Mouse (Mus musculus) embryonic facial prominence, embryonic 10.5 days (tissue): ENCODE results near the gene Mrgpra2b. TPM values are rescaled to one million over a fixed set of nuclear protein-coding genes. Genes with fewer than 3 reads are reported as not detected.
"Not testable (repeated sequence)": the region's sequence is repeated elsewhere in the genome, so short reads cannot be mapped to it uniquely, and the experiment has no call there.

Source experiments
- DNase-seq: peaks from one replicate; pipeline ENCODE4 v3.0.0-alpha.2; 2017; ENCODE audit warnings: low spot score
- H3K27ac ChIP-seq: fragments of 300-500 bp; sonication (generic); replicated peaks from 2 replicates; pipeline ENCODE4 v1.5.1; 2016; ENCODE audit warnings: mild to moderate bottlenecking
- H3K27me3 ChIP-seq: fragments of 300-500 bp; sonication (generic); replicated peaks from 2 replicates; pipeline ENCODE4 v1.6.1; 2016; ENCODE audit warnings: low read depth, mild to moderate bottlenecking; ENCODE audit not compliant: poor library complexity, severe bottlenecking
- H3K36me3 ChIP-seq: fragments of 300-500 bp; sonication (generic); replicated peaks from 2 replicates; pipeline ENCODE4 v1.6.1; 2016; ENCODE audit warnings: mild to moderate bottlenecking, moderate library complexity
- H3K4me1 ChIP-seq: fragments of 300-500 bp; sonication (generic); 2 replicates; pipeline ENCODE4 v1.6.1; 2016
- H3K4me3 ChIP-seq: fragments of 300-500 bp; sonication (generic); 2 replicates; pipeline ENCODE4 v1.5.1; 2016; ENCODE audit warnings: mild to moderate bottlenecking, moderate library complexity
- H3K9me3 ChIP-seq: fragments of 300-500 bp; sonication (generic); 2 replicates; pipeline ENCODE4 v1.6.1; 2016; ENCODE audit warnings: mild to moderate bottlenecking
- WGBS: fragments of 180-500 bp; shearing (Covaris S2); methylation state at CpG from one replicate; pipeline ENCODE4 v1.1.7; 2016; 5-methylcytosine and 5-hydroxymethylcytosine counted together
- polyA plus RNA-seq: library from polyadenylated mRNA; unstranded; fragments of >200 nt; fragmentation: Nextera tagmentation; extraction: Ambion mirVana; gene quantifications from 2 replicates; pipeline ENCODE4 v1.2.1, GENCODE M21; 2016

Gene Mrgpra2b
- polyA plus RNA-seq: not detected in 2 replicates

- H3K27ac ChIP-seq: no peak within 1 kb of the TSS
- H3K9me3 ChIP-seq: peaks cover 59% of the 10 kb centered on the region
- no peak within 1 kb of the TSS for H3K4me3 ChIP-seq
- no peak for DNase-seq
- H3K36me3 ChIP-seq: no peaks in the 10 kb centered on the region
- no peaks in the 10 kb centered on the region for H3K4me1 ChIP-seq
- no peaks in the 10 kb centered on the region for H3K27me3 ChIP-seq
Observed at GRCm38 (mm10) chr7:47528762-47529161, at the start of gene Mrgpra2b. Gene Mrgpra2b (minus strand): TSS chr7:47528862.

GRCm38 (mm10) chr7:47516379-47516778, 12.3 kb downstream of the Mrgpra2b start:
- H3K4me1 ChIP-seq: no peaks in the 10 kb centered on the region
- H3K9me3 ChIP-seq: peaks cover 51% of the 10 kb centered on the region
- H3K27ac ChIP-seq: no peak overlapping the region
- no peaks in the 10 kb centered on the region for H3K27me3 ChIP-seq
- H3K36me3 ChIP-seq: no peaks in the 10 kb centered on the region
- no peak for DNase-seq
- WGBS: 79% methylated on average over 1 of the region's 1 CpGs
- H3K4me3 ChIP-seq: no peak overlapping the region

- H3K27me3 ChIP-seq: no peaks in the 10 kb centered on the region
- WGBS: 76% methylated on average over 2 of the region's 2 CpGs
Observed at GRCm38 (mm10) chr7:47515050-47515449, 13.6 kb downstream of the Mrgpra2b start.

GRCm38 (mm10) chr7:47502953-47503352, 25.7 kb downstream of the Mrgpra2b start:
- peaks cover 38% of the 10 kb centered on the region for H3K9me3 ChIP-seq
- H3K36me3 ChIP-seq: no peaks in the 10 kb centered on the region
- H3K4me1 ChIP-seq: no peaks in the 10 kb centered on the region
- H3K27ac ChIP-seq: no peak overlapping the region
- H3K27me3 ChIP-seq: no peaks in the 10 kb centered on the region
- H3K4me3 ChIP-seq: no peak overlapping the region
- 83% methylated on average over 4 of the region's 4 CpGs for WGBS
- no peak for DNase-seq

More at GRCm38 (mm10) chr7:47515050-47515449, 13.6 kb downstream of the Mrgpra2b start:
- Histone ChIP-seq H3K36me3 (no peaks in the 10 kb centered on the region), H3K9me3 (peaks cover 45% of the 10 kb centered on the region), H3K4me1 (no peaks in the 10 kb centered on the region), H3K27ac (no peak overlapping the region), H3K4me3 (no peak overlapping the region)
- no peak for DNase-seq

- not testable (repeated sequence) for H3K4me1 ChIP-seq, H3K36me3 ChIP-seq, H3K4me3 ChIP-seq, H3K27ac ChIP-seq, DNase-seq, H3K27me3 ChIP-seq
- H3K9me3 ChIP-seq: peaks cover 13% of the 10 kb centered on the region; the same call in 1 of the 2 replicates
Observed at GRCm38 (mm10) chr7:47491266-47491665, 37.4 kb downstream of the Mrgpra2b start.

- no CpG with 5 or more reads among the region's 1 CpGs for WGBS
- H3K36me3 ChIP-seq, H3K27ac ChIP-seq, H3K27me3 ChIP-seq, DNase-seq, H3K4me3 ChIP-seq, H3K4me1 ChIP-seq, H3K9me3 ChIP-seq: not testable (repeated sequence)
Observed at GRCm38 (mm10) chr7:47489438-47489837, 39.2 kb downstream of the Mrgpra2b start.

GRCm38 (mm10) chr7:47483181-47483580, 45.5 kb downstream of the Mrgpra2b start:
- not testable (repeated sequence) for H3K4me3 ChIP-seq, DNase-seq, H3K27me3 ChIP-seq, H3K4me1 ChIP-seq, H3K9me3 ChIP-seq, H3K36me3 ChIP-seq, H3K27ac ChIP-seq

- not testable (repeated sequence) for H3K27ac ChIP-seq, H3K9me3 ChIP-seq, H3K4me1 ChIP-seq, DNase-seq, H3K27me3 ChIP-seq, H3K4me3 ChIP-seq, H3K36me3 ChIP-seq
- 36% methylated on average over 1 of the region's 3 CpGs for WGBS
Observed at GRCm38 (mm10) chr7:47473904-47474303, 54.8 kb downstream of the Mrgpra2b start.

- not testable (repeated sequence) for H3K9me3 ChIP-seq, H3K36me3 ChIP-seq, H3K4me1 ChIP-seq, DNase-seq, H3K4me3 ChIP-seq, H3K27ac ChIP-seq, H3K27me3 ChIP-seq
Observed at GRCm38 (mm10) chr7:47465278-47465981, 63.2 kb downstream of the Mrgpra2b start.

- not testable (repeated sequence) for H3K9me3 ChIP-seq, H3K4me3 ChIP-seq, H3K4me1 ChIP-seq, H3K27ac ChIP-seq, H3K27me3 ChIP-seq, DNase-seq, H3K36me3 ChIP-seq
- no CpG with 5 or more reads among the region's 1 CpGs for WGBS
Observed at GRCm38 (mm10) chr7:47452015-47452414, 76.6 kb downstream of the Mrgpra2b start, which contains the start of gene Mrgpra2a. Gene Mrgpra2a (minus strand): TSS chr7:47452139.

- DNase-seq, H3K9me3 ChIP-seq, H3K4me3 ChIP-seq, H3K27ac ChIP-seq, H3K27me3 ChIP-seq, H3K4me1 ChIP-seq, H3K36me3 ChIP-seq: not testable (repeated sequence)
Observed at GRCm38 (mm10) chr7:47445729-47446128, 82.9 kb downstream of the Mrgpra2b start.

- not testable (repeated sequence) for H3K4me3 ChIP-seq, DNase-seq, H3K36me3 ChIP-seq, H3K27me3 ChIP-seq, H3K9me3 ChIP-seq, H3K4me1 ChIP-seq, H3K27ac ChIP-seq
- 66% methylated on average over 2 of the region's 2 CpGs for WGBS
Observed at GRCm38 (mm10) chr7:47436463-47436862, 92.2 kb downstream of the Mrgpra2b start.

- H3K27ac ChIP-seq, H3K27me3 ChIP-seq, H3K36me3 ChIP-seq, H3K4me3 ChIP-seq, H3K4me1 ChIP-seq, H3K9me3 ChIP-seq, DNase-seq: not testable (repeated sequence)
Observed at GRCm38 (mm10) chr7:47427815-47428508, 100.7 kb downstream of the Mrgpra2b start.
